Mouse (Mus musculus) ES-Bruce4 (cell line): ENCODE results near the gene Plppr4.

Experiments used
- CTCF ChIP-seq: IDR thresholded peaks from one replicate; pipeline ENCODE4 v1.8.1; 2011; ENCODE audit warnings: low read depth, low read length
- POLR2A ChIP-seq: IDR thresholded peaks from one replicate; pipeline ENCODE4 v1.8.1; 2011; ENCODE audit warnings: low read length; ENCODE audit not compliant: insufficient read depth

DNA sequence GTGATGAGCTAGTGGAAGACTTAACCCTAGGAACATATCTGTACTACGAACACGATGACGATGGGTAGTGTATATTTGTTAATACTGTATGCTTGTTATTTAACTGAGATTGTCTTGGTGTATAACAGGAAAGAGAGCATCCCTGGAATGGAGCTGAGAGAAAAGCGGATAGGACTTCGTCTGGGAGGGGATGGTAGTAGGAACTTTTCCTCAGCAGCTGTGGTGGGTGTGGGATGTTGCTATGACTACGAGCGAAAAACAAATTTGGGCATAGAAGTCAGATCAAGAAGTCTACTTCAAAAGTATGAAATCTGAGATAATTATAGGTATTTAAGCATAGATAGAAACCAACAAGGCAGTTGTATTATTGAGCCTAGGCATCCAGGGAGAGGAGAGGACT is 48.6 kb downstream of the Plppr4 start:
- TF ChIP-seq CTCF (no peak), POLR2A (no peak)
